Comparison of ENCODE assay signal across 13 mouse cellular contexts in genomic region chr19:53567864-53568263, GRCm38 (mm10). TPM values are rescaled to one million over a fixed set of nuclear protein-coding genes. Genes with fewer than 3 reads are reported as not detected.
A peak's percentile ranks its signal among the peaks of the same experiment; 100 is the strongest.
DNase-seq lines count a peak whose midpoint lies in the region; ATAC-seq lines count a peak whose summit lies in the region.
"Had no signal": no experiment of that assay in that cellular context is flagged by ENCODE, and none has a peak within 500 bp of the region (broad histone marks: within the 10 kb centered on the region; RNA-seq: fewer than 3 reads in every experiment).

No protein-coding gene starts in this region.

- 47% methylated on average over 11 of the region's 11 CpGs for WGBS in kidney, embryonic 15.5 days
- WGBS in kidney, embryonic 14.5 days: 41% methylated on average over 11 of the region's 11 CpGs
- WGBS in forebrain, embryonic 10.5 days: 15% methylated on average over 11 of the region's 11 CpGs
- 49% methylated on average over 11 of the region's 11 CpGs for WGBS in limb, embryonic 10.5 days

- no peak overlapping the region for H3K4me3 ChIP-seq in kidney, embryonic 15.5 days (replicated peaks)
- H3K4me3 ChIP-seq in kidney, embryonic 14.5 days (ENCODE audit: low read length): no peak overlapping the region
- H3K4me3 ChIP-seq in forebrain, embryonic 10.5 days: no peak overlapping the region; the same call in 1 of the 2 replicates
- no peak overlapping the region for H3K4me3 ChIP-seq in limb, embryonic 10.5 days
- H3K4me3 ChIP-seq: erythroblast, embryonic 14.5 days; heart, embryonic 13.5 days had no signal

- no peak overlapping the region for H3K27ac ChIP-seq in kidney, embryonic 15.5 days
- H3K27ac ChIP-seq in kidney, embryonic 14.5 days (ENCODE audit: low read depth, low read length): no peak overlapping the region
- H3K27ac ChIP-seq in forebrain, embryonic 10.5 days: peak overlapping the region; percentile 66; the same call in 1 of the 2 replicates
- no peak overlapping the region for H3K27ac ChIP-seq in limb, embryonic 10.5 days
- H3K27ac ChIP-seq: heart, embryonic 13.5 days had no signal

- H3K4me1 ChIP-seq in kidney, embryonic 15.5 days: peaks cover 3% of the 10 kb centered on the region; the same call in 1 of the 2 replicates
- no peaks in the 10 kb centered on the region for H3K4me1 ChIP-seq in kidney, embryonic 14.5 days (ENCODE audit: control insufficient read depth, insufficient read depth, low read length)
- H3K4me1 ChIP-seq in forebrain, embryonic 10.5 days: peaks cover 23% of the 10 kb centered on the region
- peaks cover 10% of the 10 kb centered on the region; the same call in 1 of the 2 replicates for H3K4me1 ChIP-seq in limb, embryonic 10.5 days

- no peak for ATAC-seq in kidney, embryonic 15.5 days (replicated peaks; ENCODE audit: low FRiP score)
- ATAC-seq in kidney, embryonic 14.5 days (ENCODE audit: low FRiP score, low TSS enrichment): no peak

- no peaks in the 10 kb centered on the region for H3K27me3 ChIP-seq in kidney, embryonic 15.5 days
- H3K27me3 ChIP-seq in kidney, embryonic 14.5 days (ENCODE audit: control insufficient read depth, insufficient read depth, low read length): no peaks in the 10 kb centered on the region
- H3K27me3 ChIP-seq in forebrain, embryonic 10.5 days (ENCODE audit: poor library complexity, severe bottlenecking): no peaks in the 10 kb centered on the region
- no peaks in the 10 kb centered on the region for H3K27me3 ChIP-seq in limb, embryonic 10.5 days (ENCODE audit: low read depth, poor library complexity, severe bottlenecking)
- no peaks in the 10 kb centered on the region for H3K27me3 ChIP-seq in splenic B cell, adult 2 months (ENCODE audit: control insufficient read depth, insufficient read depth, low read length, poor library complexity, severe bottlenecking)
- H3K27me3 ChIP-seq: heart, embryonic 13.5 days had no signal

- H3K9me3 ChIP-seq in kidney, embryonic 15.5 days (replicated peaks): no peaks in the 10 kb centered on the region
- H3K9me3 ChIP-seq in kidney, embryonic 14.5 days (ENCODE audit: control insufficient read depth, low read length): no peaks in the 10 kb centered on the region
- H3K9me3 ChIP-seq in forebrain, embryonic 10.5 days: no peaks in the 10 kb centered on the region
- H3K9me3 ChIP-seq in limb, embryonic 10.5 days (replicated peaks): no peaks in the 10 kb centered on the region

- H3K4me2 ChIP-seq in kidney, embryonic 15.5 days: 0 out of 2 replicates have a peak overlapping the region, but pooled peaks have one; percentile 21
- no peak overlapping the region for H3K4me2 ChIP-seq in kidney, embryonic 14.5 days (replicated peaks; ENCODE audit: low read depth, low read length)
- H3K4me2 ChIP-seq: heart, embryonic 13.5 days; lung, embryonic 14.5 days had no signal

- H3K9ac ChIP-seq in kidney, embryonic 15.5 days: no peak overlapping the region
- H3K9ac ChIP-seq in kidney, embryonic 14.5 days (ENCODE audit: low read depth, low read length): no peak overlapping the region
- H3K9ac ChIP-seq: heart, embryonic 13.5 days; lung, embryonic 14.5 days had no signal

- H3K36me3 ChIP-seq in kidney, embryonic 15.5 days: no peaks in the 10 kb centered on the region
- H3K36me3 ChIP-seq in kidney, embryonic 14.5 days (ENCODE audit: control insufficient read depth, insufficient read depth, low read length): no peaks in the 10 kb centered on the region
- H3K36me3 ChIP-seq in forebrain, embryonic 10.5 days (replicated peaks): no peaks in the 10 kb centered on the region
- H3K36me3 ChIP-seq in limb, embryonic 10.5 days: no peaks in the 10 kb centered on the region
- no peaks in the 10 kb centered on the region for H3K36me3 ChIP-seq in splenic B cell, adult 2 months (ENCODE audit: control insufficient read depth, insufficient read depth, low read length, poor library complexity, severe bottlenecking)
- H3K36me3 ChIP-seq: heart, embryonic 13.5 days had no signal

- peak; percentile 54 for DNase-seq in forebrain, embryonic 10.5 days (ENCODE audit: extremely low spot score, low spot score)
- DNase-seq in limb, embryonic 10.5 days (ENCODE audit: low spot score): peak; percentile 24
- DNase-seq in splenic B cell, adult 2 months (ENCODE audit: low read depth, low spot score): peak; percentile 43
- no peak for DNase-seq in ovary, postnatal 10 days (ENCODE audit: low spot score)
- DNase-seq in yolk sac, embryonic 10.5 days (ENCODE audit: low spot score): no peak
- no peak for DNase-seq in gastrocnemius, adult 18-20 months (ENCODE audit: low spot score)
- DNase-seq: kidney, postnatal 10 days; left cerebral cortex, postnatal 4 days had no signal

RNA-seq across cellular contexts. Expression of gene Nutf2-ps1, which starts 21.0 kb away (rescaled TPM):
- polyA plus RNA-seq in kidney, embryonic 15.5 days (2015; fragmentation: Nextera tagmentation; extraction: Ambion mirVana): 381 and 430 TPM in 2 replicates
- polyA plus RNA-seq in kidney, embryonic 14.5 days (2014; fragmentation: Nextera tagmentation; extraction: Ambion mirVana): 431 and 486 TPM in 2 replicates
- 635 and 662 TPM in 2 replicates for polyA plus RNA-seq in forebrain, embryonic 10.5 days (2016; fragmentation: Nextera tagmentation; extraction: Ambion mirVana)
- 549 and 585 TPM in 2 replicates for polyA plus RNA-seq in limb, embryonic 10.5 days (2016; fragmentation: Nextera tagmentation; extraction: Ambion mirVana)
- total RNA-seq in gastrocnemius, adult 18-20 months (2021): 10 to 100 TPM; 61.0 to 64.3 TPM

RNA-seq across cellular contexts. Expression of gene Smc3, which starts 32.3 kb away (rescaled TPM):
- polyA plus RNA-seq in kidney, embryonic 15.5 days (2015; fragmentation: Nextera tagmentation; extraction: Ambion mirVana): 74.7 and 75.6 TPM in 2 replicates
- 80.2 and 83.5 TPM in 2 replicates for polyA plus RNA-seq in kidney, embryonic 14.5 days (2014; fragmentation: Nextera tagmentation; extraction: Ambion mirVana)
- 81.4 and 87.6 TPM in 2 replicates for polyA plus RNA-seq in forebrain, embryonic 10.5 days (2016; fragmentation: Nextera tagmentation; extraction: Ambion mirVana)
- polyA plus RNA-seq in limb, embryonic 10.5 days (2016; fragmentation: Nextera tagmentation; extraction: Ambion mirVana): 62.4 and 77.0 TPM in 2 replicates
- total RNA-seq in gastrocnemius, adult 18-20 months (2021): 10 to 100 TPM; 15.5 to 15.8 TPM

RNA-seq across cellular contexts. Expression of gene Dusp5, which starts 39.0 kb away (rescaled TPM):
- 11.0 and 11.1 TPM in 2 replicates for polyA plus RNA-seq in kidney, embryonic 15.5 days (2015; fragmentation: Nextera tagmentation; extraction: Ambion mirVana)
- 11.3 and 15.6 TPM in 2 replicates for polyA plus RNA-seq in kidney, embryonic 14.5 days (2014; fragmentation: Nextera tagmentation; extraction: Ambion mirVana)
- 9.0 and 9.2 TPM in 2 replicates for polyA plus RNA-seq in forebrain, embryonic 10.5 days (2016; fragmentation: Nextera tagmentation; extraction: Ambion mirVana)
- polyA plus RNA-seq in limb, embryonic 10.5 days (2016; fragmentation: Nextera tagmentation; extraction: Ambion mirVana): 6.4 and 8.9 TPM in 2 replicates
- 1 to 10 TPM in 1 of 2 experiments, under 1 TPM in 1; 0.84 to 1.2 TPM for total RNA-seq in gastrocnemius, adult 18-20 months (2021)

Comparison
In these comparisons a context has a peak if more than half of its experiments do, and no peak if none do; other contexts are left out.
1. DNase-seq: peak in forebrain, embryonic 10.5 days (single experiment), limb, embryonic 10.5 days (single experiment) and splenic B cell, adult 2 months (single experiment); none in ovary, postnatal 10 days (single experiment), yolk sac, embryonic 10.5 days (single experiment) and gastrocnemius, adult 18-20 months (single experiment).